Mouse (Mus musculus) stomach, embryonic 14.5 days (tissue): ENCODE measurements around the gene Kcnj11. TPM values are rescaled to one million over a fixed set of nuclear protein-coding genes. Genes with fewer than 3 reads are reported as not detected.

Experiments
- ATAC-seq: fragments of 200-750 bp; cut with Nextera tagmentation; 2 replicates; pipeline ENCODE4 v1.8.0; 2017; ENCODE audit warnings: low read depth, moderate TSS enrichment; ENCODE audit not compliant: insufficient number of reproducible peaks, insufficient read depth, low FRiP score
- H3K27ac ChIP-seq: fragments of 300-500 bp; sonication (generic); 2 replicates; pipeline ENCODE4 v1.5.1; 2014; ENCODE audit warnings: mild to moderate bottlenecking, low read length, moderate library complexity, mixed read lengths
- H3K27me3 ChIP-seq: fragments of 300-500 bp; sonication (generic); 2 replicates; pipeline ENCODE4 v1.6.1; 2014; ENCODE audit warnings: low read length, control low read depth, mixed read lengths; ENCODE audit not compliant: control insufficient read depth, insufficient read depth
- H3K36me3 ChIP-seq: fragments of 300-500 bp; sonication (generic); 2 replicates; pipeline ENCODE4 v1.6.1; 2014; ENCODE audit warnings: mild to moderate bottlenecking, control low read depth, low read length, moderate library complexity, mixed read lengths; ENCODE audit not compliant: control insufficient read depth, insufficient read depth
- H3K4me1 ChIP-seq: fragments of 300-500 bp; sonication (generic); 2 replicates; pipeline ENCODE4 v1.6.1; 2014; ENCODE audit warnings: low read length, control low read depth, mixed read lengths; ENCODE audit not compliant: control insufficient read depth, insufficient read depth
- H3K4me2 ChIP-seq: fragments of 300-500 bp; sonication (generic); replicated peaks from 2 replicates; pipeline ENCODE4 v1.6.1; 2014; ENCODE audit warnings: low read depth, low read length, control low read depth
- H3K4me3 ChIP-seq: fragments of 300-500 bp; sonication (generic); 2 replicates; pipeline ENCODE4 v1.5.1; 2014; ENCODE audit warnings: low read depth, low read length, control low read depth
- H3K9ac ChIP-seq: fragments of 300-500 bp; sonication (generic); replicated peaks from 2 replicates; pipeline ENCODE4 v1.6.1; 2014; ENCODE audit warnings: low read depth, mild to moderate bottlenecking, control low read depth, low read length, moderate library complexity, mixed read lengths
- H3K9me3 ChIP-seq: fragments of 300-500 bp; sonication (generic); 2 replicates; pipeline ENCODE4 v1.6.1; 2016; ENCODE audit warnings: low read depth, low read length, control low read depth; ENCODE audit not compliant: control insufficient read depth
- WGBS: fragments of 180-500 bp; shearing (Covaris S2); extraction: QIAGEN DNeasy Blood & Tissue Kit; methylation state at CpG from one replicate; pipeline ENCODE4 v1.1.7; 2014; 5-methylcytosine and 5-hydroxymethylcytosine counted together
- polyA plus RNA-seq: library from polyadenylated mRNA; unstranded; fragments of >200 nt; fragmentation: Nextera tagmentation; extraction: Ambion mirVana; gene quantifications from 2 replicates; pipeline ENCODE4 v1.2.1, GENCODE M21; 2014

Kcnj11 gene
- polyA plus RNA-seq, 1 experiment from 2014 or later, result 0.74 TPM

DNA sequence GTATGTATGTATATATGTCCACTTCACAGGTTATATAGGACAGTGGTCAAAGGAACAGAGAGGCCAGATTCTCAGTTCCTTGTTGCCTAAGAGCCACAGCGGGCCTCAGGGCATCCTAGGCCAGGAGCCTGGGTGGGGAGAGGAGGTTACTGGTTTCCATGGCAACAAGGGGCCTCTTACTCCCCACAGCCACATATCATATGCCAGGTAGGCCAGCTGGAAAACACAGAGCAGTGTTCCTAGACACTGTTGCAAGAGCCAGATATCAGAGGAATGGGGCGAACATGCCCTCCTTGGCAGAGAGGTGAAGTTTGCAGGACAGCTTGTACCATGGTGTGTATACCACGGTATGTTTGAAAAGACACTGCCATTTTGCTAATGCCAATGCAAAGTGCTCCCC lies 12.9 kb upstream of the Kcnj11 start:
- no peak for ATAC-seq
- no peaks in the 10 kb centered on the region for H3K9me3 ChIP-seq
- no peak overlapping the region for H3K4me2 ChIP-seq
- H3K27ac ChIP-seq, result no peak overlapping the region
- WGBS, result 50% methylated on average over 3 of the region's 3 CpGs
- H3K4me1 ChIP-seq, result 0 out of 2 replicates have a peak, but pooled peaks cover 7% of the 10 kb centered on the region
- H3K9ac ChIP-seq, result no peak overlapping the region
- H3K36me3 ChIP-seq, result no peaks in the 10 kb centered on the region
- H3K27me3 ChIP-seq, result no peaks in the 10 kb centered on the region
- no peak overlapping the region for H3K4me3 ChIP-seq

DNA sequence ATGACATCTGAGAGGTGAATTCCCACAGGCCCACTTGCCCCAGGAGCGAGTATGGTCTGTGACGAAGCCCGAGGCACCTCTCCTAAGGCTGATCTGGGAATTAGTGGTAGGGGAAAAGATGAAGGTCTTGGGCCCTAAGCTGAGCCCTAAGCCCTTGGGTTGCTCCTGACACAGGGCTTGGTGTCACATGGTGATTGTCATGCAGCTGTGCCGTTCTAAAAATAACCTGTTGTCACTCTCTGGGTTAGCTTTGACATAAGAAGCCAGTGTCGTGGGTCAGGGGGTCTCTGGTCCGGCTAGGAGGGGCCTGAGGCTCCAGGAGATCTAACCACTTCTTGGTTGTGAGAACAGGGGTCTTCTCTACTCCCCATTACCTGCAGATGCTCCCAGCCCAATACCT lies 11.4 kb upstream of the Kcnj11 start:
- WGBS, result 71% methylated on average over 6 of the region's 6 CpGs
- no peak for ATAC-seq
- no peak overlapping the region for H3K27ac ChIP-seq

DNA sequence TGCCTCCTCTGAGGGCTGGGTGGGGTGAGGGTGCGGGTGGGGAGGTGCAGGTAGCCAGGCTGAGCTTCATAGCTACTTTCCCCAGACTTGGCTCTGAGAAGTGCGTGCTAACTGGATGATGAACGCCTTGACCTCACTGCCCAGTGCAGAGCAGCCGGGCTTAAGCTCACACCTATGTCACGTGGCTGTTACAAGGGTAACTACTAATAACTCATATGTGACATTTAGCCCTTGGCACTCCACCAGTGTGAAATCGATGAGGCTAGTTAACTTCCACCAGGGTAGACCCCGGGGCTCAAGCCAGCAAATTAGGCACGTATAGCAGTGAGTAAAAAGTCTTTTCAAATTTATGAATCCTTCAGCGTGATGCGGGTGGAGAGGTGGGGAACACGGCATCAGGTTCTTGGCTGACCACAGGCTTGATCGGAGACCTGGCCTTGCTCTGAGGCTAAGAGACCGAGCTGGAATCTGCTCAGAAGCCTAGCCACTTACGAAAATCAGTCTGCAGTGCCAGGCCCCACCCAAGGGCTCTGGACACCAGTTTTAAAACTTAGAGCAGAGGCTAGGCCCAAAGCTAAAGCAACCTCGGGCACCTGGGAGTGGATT lies 10.8 kb upstream of the Kcnj11 start:
- H3K4me1 ChIP-seq, result 0 out of 2 replicates have a peak, but pooled peaks cover 6% of the 10 kb centered on the region
- H3K9ac ChIP-seq, result no peak overlapping the region
- H3K4me2 ChIP-seq, result no peak overlapping the region
- H3K27me3 ChIP-seq, result no peaks in the 10 kb centered on the region
- ATAC-seq, result no peak
- no peak overlapping the region for H3K27ac ChIP-seq
- H3K4me3 ChIP-seq, result no peak overlapping the region
- H3K9me3 ChIP-seq, result no peaks in the 10 kb centered on the region
- H3K36me3 ChIP-seq, result no peaks in the 10 kb centered on the region
- 66% methylated on average over 15 of the region's 15 CpGs for WGBS

More for the DNA sequence above, 11.4 kb upstream of the Kcnj11 start:
- H3K4me3 ChIP-seq, result no peak overlapping the region
- no peaks in the 10 kb centered on the region for H3K9me3 ChIP-seq
- H3K4me2 ChIP-seq, result no peak overlapping the region
- H3K9ac ChIP-seq, result no peak overlapping the region
- H3K27me3 ChIP-seq, result no peaks in the 10 kb centered on the region
- no peaks in the 10 kb centered on the region for H3K36me3 ChIP-seq
- H3K4me1 ChIP-seq, result 0 out of 2 replicates have a peak, but pooled peaks cover 7% of the 10 kb centered on the region

DNA sequence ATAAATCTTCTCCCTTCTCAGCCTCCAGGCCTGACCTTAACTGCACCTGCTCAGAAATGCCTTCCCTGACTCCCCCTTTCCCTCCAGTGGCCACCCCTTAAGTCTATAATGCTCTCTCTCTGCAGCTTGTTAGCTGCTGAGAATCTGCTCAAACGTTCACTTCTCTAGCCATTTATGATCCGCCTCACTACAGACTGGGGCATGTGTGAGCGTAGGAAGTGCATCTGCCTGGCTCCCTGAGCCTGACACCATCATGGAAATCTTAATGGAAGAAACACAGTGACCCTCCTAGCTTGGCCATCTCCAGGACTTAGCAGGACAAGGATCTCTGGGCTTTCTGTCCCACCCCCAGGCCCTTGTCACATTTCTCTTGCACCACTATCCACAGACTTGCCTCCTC lies 9.5 kb upstream of the Kcnj11 start:
- Histone ChIP-seq H3K9me3 (no peaks in the 10 kb centered on the region), H3K4me2 (no peak overlapping the region), H3K4me3 (no peak overlapping the region), H3K27me3 (no peaks in the 10 kb centered on the region), H3K27ac (no peak overlapping the region), H3K4me1 (no peaks in the 10 kb centered on the region), H3K36me3 (no peaks in the 10 kb centered on the region), H3K9ac (no peak overlapping the region)
- ATAC-seq, result no peak
- WGBS, result 70% methylated on average over 3 of the region's 3 CpGs

DNA sequence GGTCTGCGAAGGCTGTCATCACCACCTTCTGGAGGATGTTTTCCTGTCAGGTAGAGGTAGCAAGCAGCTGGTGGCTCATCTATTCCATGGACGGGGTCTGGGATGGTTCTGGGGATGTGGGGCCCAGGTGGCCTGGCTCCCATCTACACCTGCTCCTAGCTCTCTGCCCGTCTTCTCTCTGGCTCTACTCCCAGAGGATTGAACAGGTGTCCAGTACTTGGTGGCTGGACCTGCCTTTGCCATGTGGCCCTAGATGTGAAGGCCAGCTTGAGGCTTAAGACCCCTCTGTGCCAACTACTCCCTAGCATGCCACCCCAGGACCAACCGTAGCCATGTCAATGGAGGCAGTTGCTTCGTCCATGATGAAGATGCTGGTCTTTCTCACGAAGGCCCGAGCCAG lies 4.9 kb upstream of the Kcnj11 start:
- Histone ChIP-seq H3K36me3 (no peaks in the 10 kb centered on the region), H3K27ac (no peak overlapping the region), H3K27me3 (no peaks in the 10 kb centered on the region), H3K9ac (no peak overlapping the region), H3K4me2 (no peak overlapping the region), H3K9me3 (no peaks in the 10 kb centered on the region), H3K4me3 (no peak overlapping the region), H3K4me1 (no peaks in the 10 kb centered on the region)
- 89% methylated on average over 7 of the region's 7 CpGs for WGBS
- ATAC-seq, result no peak

DNA sequence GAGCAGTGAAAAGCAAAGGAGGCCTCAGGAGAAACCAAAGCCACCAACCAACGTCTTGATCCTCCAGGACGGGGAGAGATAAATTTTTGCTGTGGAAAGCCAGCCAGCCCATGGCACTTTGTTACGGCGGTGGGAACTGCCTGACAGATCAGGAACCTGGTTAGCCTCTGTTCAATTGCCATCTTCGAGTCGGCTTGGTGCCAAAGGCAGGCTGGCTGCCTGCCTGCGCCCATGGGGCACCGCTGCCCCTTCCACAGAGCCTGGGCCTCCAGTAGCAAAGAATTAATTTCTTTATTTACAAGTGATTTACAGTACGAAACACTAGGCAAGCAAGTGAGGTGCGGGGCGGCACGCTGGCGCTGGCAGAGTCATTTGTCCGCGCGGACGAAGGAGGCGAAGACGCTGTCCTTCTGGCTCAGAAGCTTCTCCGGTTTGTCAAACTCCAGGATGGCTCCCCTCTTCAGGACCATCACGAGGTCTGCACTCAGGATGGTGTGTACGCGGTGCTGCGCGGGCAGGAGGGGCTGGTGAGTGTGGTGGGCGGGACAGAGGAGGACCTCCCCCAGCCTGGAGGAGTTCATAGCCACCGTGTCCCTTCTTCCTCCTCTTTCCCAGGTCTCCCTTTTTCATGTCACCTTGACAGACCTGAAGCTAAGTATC lies 3.8 kb upstream of the Kcnj11 start:
- Histone ChIP-seq H3K36me3 (no peaks in the 10 kb centered on the region), H3K4me3 (no peak overlapping the region), H3K9ac (no peak overlapping the region), H3K27ac (no peak overlapping the region), H3K4me1 (no peaks in the 10 kb centered on the region), H3K4me2 (no peak overlapping the region), H3K27me3 (no peaks in the 10 kb centered on the region), H3K9me3 (no peaks in the 10 kb centered on the region)
- no peak for ATAC-seq
- WGBS, result 76% methylated on average over 27 of the region's 27 CpGs

DNA sequence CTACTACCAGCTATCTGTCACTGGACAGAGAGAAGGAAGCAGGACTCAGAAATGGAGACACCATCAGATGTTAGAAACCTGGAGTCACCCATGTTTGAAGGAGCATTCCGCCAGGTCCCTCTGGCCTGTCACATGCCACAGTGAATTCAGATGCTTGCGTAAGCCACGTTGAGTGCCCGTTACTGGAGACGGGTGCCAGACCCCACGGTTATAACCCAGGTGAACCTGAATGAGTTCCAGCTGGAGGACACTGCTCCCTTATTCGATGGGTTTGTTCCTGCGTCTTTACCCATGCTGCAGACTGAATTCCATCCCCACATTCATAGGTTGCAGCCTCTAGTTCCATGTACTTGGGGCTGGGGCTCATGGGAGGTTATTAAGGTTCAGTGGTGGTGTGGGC lies 3.2 kb upstream of the Kcnj11 start:
- no peaks in the 10 kb centered on the region for H3K9me3 ChIP-seq
- no peak for ATAC-seq
- no peaks in the 10 kb centered on the region for H3K27me3 ChIP-seq
- H3K4me2 ChIP-seq, result no peak overlapping the region
- WGBS, result 87% methylated on average over 8 of the region's 8 CpGs
- no peak overlapping the region for H3K9ac ChIP-seq
- H3K36me3 ChIP-seq, result no peaks in the 10 kb centered on the region
- no peak overlapping the region for H3K27ac ChIP-seq
- H3K4me3 ChIP-seq, result no peak overlapping the region
- no peaks in the 10 kb centered on the region for H3K4me1 ChIP-seq

DNA sequence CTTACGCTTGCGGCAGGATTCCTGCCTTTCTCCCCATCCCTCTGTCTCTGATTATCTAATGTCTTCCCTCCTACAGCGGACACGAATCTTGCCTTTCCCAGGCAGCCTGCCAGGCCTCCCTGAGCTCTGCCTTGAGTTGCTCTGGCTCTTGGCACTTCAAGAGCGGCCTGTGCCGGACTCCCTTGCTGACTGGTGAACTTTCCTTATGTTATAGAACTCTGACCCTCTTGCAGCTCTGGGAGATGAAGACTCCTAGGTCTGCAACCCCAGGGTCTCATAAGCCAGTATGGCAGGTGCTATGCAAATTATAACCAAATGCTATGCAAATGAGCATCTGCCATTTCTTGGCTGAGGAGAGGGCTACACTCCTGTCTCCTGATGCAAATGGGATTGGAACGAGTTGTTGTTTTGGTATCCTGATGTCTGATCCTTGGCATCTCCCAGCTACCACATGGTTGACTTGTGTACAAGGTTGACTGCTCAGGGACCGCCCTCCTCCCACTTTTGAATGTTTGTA lies 2.6 kb upstream of the Kcnj11 start:
- no peak for ATAC-seq
- Histone ChIP-seq H3K9ac (no peak overlapping the region), H3K4me1 (no peaks in the 10 kb centered on the region), H3K36me3 (no peaks in the 10 kb centered on the region), H3K9me3 (no peaks in the 10 kb centered on the region), H3K4me2 (no peak overlapping the region), H3K27ac (no peak overlapping the region), H3K4me3 (no peak overlapping the region), H3K27me3 (no peaks in the 10 kb centered on the region)
- 80% methylated on average over 8 of the region's 8 CpGs for WGBS
